Mouse (Mus musculus): ENCODE results near the gene Pou2f2. TPM values are rescaled to one million over a fixed set of nuclear protein-coding genes. Genes with fewer than 3 reads are reported as not detected.

Gene Pou2f2
- polyA plus RNA-seq, 2 experiments = 0.55 to 1.3 TPM

GRCm38 (mm10) chr7:25206094-25206830 is 26.7 kb upstream of the Pou2f2 start:
- Histone ChIP-seq H3K9ac (ENCODE audit: low read depth, low read length, severe bottlenecking) (no peak overlapping the region), H3K4me2 (replicated peaks; ENCODE audit: low read depth, low read length, severe bottlenecking) (no peak overlapping the region), H3K27ac (replicated peaks; ENCODE audit: low read depth, low read length) (no peak overlapping the region), H3K27me3 (ENCODE audit: control insufficient read depth, insufficient read depth, low read length) (no peaks in the 10 kb centered on the region), H3K4me1 (ENCODE audit: control insufficient read depth, insufficient read depth, low read length) (no peaks in the 10 kb centered on the region), H3K9me3 (ENCODE audit: control insufficient read depth, low read length) (no peaks in the 10 kb centered on the region), H3K4me3 (replicated peaks; ENCODE audit: low read length) (no peak overlapping the region), H3K36me3 (ENCODE audit: control insufficient read depth, insufficient read depth, low read length) (peaks cover 49% of the 10 kb centered on the region)
- ATAC-seq (ENCODE audit: low FRiP score, low read depth) (no peak), DNase-seq (ENCODE audit: low spot score) (no peak)
- TF ChIP-seq POLR2A (IDR thresholded peaks at IDR 0.05; ENCODE audit: borderline replicate concordance, extremely low read depth, insufficient read depth, insufficient read length) = no peak
- WGBS = 83% methylated on average over 15 of the region's 16 CpGs

DNA sequence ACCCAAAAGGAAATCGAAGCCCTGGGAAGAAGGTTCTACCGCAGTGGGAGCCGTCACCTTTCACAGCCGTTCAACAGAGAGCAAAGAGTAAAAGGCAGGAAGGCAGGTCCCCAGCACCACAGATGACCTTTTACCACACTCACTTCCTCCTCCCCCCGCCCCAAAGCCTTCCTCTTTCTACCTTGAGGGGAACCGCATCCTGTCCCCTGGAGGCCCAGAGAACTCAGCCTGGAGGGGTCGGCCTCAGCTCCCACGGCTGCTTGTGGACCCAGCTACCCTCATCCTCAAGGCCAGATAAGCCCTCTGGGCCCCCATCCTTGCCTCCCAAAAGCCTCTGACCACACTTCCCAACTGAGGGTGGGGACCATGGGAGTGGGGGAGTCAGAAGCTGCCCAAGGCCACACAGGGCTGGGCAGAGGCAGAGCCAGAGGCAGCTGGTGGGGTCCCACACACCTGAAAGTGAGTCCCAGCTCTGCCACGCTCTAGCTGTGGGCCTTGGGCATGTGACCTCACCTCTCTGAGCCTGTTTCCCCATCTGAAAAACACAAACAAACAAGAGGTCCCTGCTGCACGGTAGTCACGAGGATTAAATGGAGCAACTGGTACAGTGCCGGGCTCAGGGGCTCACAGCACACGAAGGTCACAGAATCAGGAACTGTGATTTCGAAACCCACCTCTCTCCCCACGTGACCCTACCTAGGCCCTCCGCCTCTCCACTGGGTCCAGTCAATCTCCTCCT is 26.0 kb upstream of the Pou2f2 start:
- H3K27ac ChIP-seq (replicated peaks; ENCODE audit: low read depth, low read length) = no peak overlapping the region
- TF ChIP-seq POLR2A (IDR thresholded peaks at IDR 0.05; ENCODE audit: borderline replicate concordance, extremely low read depth, insufficient read depth, insufficient read length) = no peak
- H3K27me3 ChIP-seq (ENCODE audit: control insufficient read depth, insufficient read depth, low read length) = no peaks in the 10 kb centered on the region
- DNase-seq (ENCODE audit: low spot score) (no peak), ATAC-seq (ENCODE audit: low FRiP score, low read depth) (no peak)
- H3K4me1 ChIP-seq (ENCODE audit: control insufficient read depth, insufficient read depth, low read length) = no peaks in the 10 kb centered on the region
- 81% methylated on average over 16 of the region's 16 CpGs for WGBS
- peaks cover 42% of the 10 kb centered on the region for H3K36me3 ChIP-seq (ENCODE audit: control insufficient read depth, insufficient read depth, low read length)
- no peak overlapping the region for H3K9ac ChIP-seq (ENCODE audit: low read depth, low read length, severe bottlenecking)
- no peaks in the 10 kb centered on the region for H3K9me3 ChIP-seq (ENCODE audit: control insufficient read depth, low read length)
- H3K4me3 ChIP-seq (replicated peaks; ENCODE audit: low read length) = no peak overlapping the region
- H3K4me2 ChIP-seq (replicated peaks; ENCODE audit: low read depth, low read length, severe bottlenecking) = no peak overlapping the region

GRCm38 (mm10) chr7:25203624-25204023 is 24.1 kb upstream of the Pou2f2 start:
- H3K27me3 ChIP-seq (ENCODE audit: control insufficient read depth, insufficient read depth, low read length) = no peaks in the 10 kb centered on the region
- H3K4me2 ChIP-seq (replicated peaks; ENCODE audit: low read depth, low read length, severe bottlenecking) = no peak overlapping the region
- peaks cover 29% of the 10 kb centered on the region for H3K36me3 ChIP-seq (ENCODE audit: control insufficient read depth, insufficient read depth, low read length)
- no peak for TF ChIP-seq POLR2A (IDR thresholded peaks at IDR 0.05; ENCODE audit: borderline replicate concordance, extremely low read depth, insufficient read depth, insufficient read length)
- WGBS = 85% methylated on average over 11 of the region's 20 CpGs
- no peaks in the 10 kb centered on the region for H3K9me3 ChIP-seq (ENCODE audit: control insufficient read depth, low read length)
- ATAC-seq (ENCODE audit: low FRiP score, low read depth) = no peak
- H3K9ac ChIP-seq (ENCODE audit: low read depth, low read length, severe bottlenecking) = no peak overlapping the region
- DNase-seq (ENCODE audit: low spot score) = no peak
- H3K27ac ChIP-seq (replicated peaks; ENCODE audit: low read depth, low read length) = no peak overlapping the region
- H3K4me1 ChIP-seq (ENCODE audit: control insufficient read depth, insufficient read depth, low read length) = no peaks in the 10 kb centered on the region
- no peak overlapping the region for H3K4me3 ChIP-seq (replicated peaks; ENCODE audit: low read length)

GRCm38 (mm10) chr7:25197384-25198018 is 18.0 kb upstream of the Pou2f2 start:
- Histone ChIP-seq H3K4me3 (replicated peaks; ENCODE audit: low read length) (no peak overlapping the region), H3K27me3 (ENCODE audit: control insufficient read depth, insufficient read depth, low read length) (no peaks in the 10 kb centered on the region), H3K27ac (replicated peaks; ENCODE audit: low read depth, low read length) (no peak overlapping the region), H3K9ac (ENCODE audit: low read depth, low read length, severe bottlenecking) (no peak overlapping the region), H3K36me3 (ENCODE audit: control insufficient read depth, insufficient read depth, low read length) (peaks cover 5% of the 10 kb centered on the region), H3K4me2 (replicated peaks; ENCODE audit: low read depth, low read length, severe bottlenecking) (no peak overlapping the region), H3K9me3 (ENCODE audit: control insufficient read depth, low read length) (no peaks in the 10 kb centered on the region), H3K4me1 (ENCODE audit: control insufficient read depth, insufficient read depth, low read length) (no peaks in the 10 kb centered on the region)
- no peak for TF ChIP-seq POLR2A (IDR thresholded peaks at IDR 0.05; ENCODE audit: borderline replicate concordance, extremely low read depth, insufficient read depth, insufficient read length)
- ATAC-seq (ENCODE audit: low FRiP score, low read depth) (no peak), DNase-seq (ENCODE audit: low spot score) (no peak)
- WGBS = 66% methylated on average over 10 of the region's 10 CpGs

- Histone ChIP-seq H3K4me1 (ENCODE audit: control insufficient read depth, insufficient read depth, low read length) (no peaks in the 10 kb centered on the region), H3K36me3 (ENCODE audit: control insufficient read depth, insufficient read depth, low read length) (no peaks in the 10 kb centered on the region), H3K27ac (replicated peaks; ENCODE audit: low read depth, low read length) (no peak overlapping the region), H3K9me3 (ENCODE audit: control insufficient read depth, low read length) (no peaks in the 10 kb centered on the region), H3K4me2 (replicated peaks; ENCODE audit: low read depth, low read length, severe bottlenecking) (no peak overlapping the region), H3K9ac (ENCODE audit: low read depth, low read length, severe bottlenecking) (no peak overlapping the region), H3K27me3 (ENCODE audit: control insufficient read depth, insufficient read depth, low read length) (no peaks in the 10 kb centered on the region), H3K4me3 (replicated peaks; ENCODE audit: low read length) (no peak overlapping the region)
- no peak for DNase-seq (ENCODE audit: low spot score)
- TF ChIP-seq POLR2A (IDR thresholded peaks at IDR 0.05; ENCODE audit: borderline replicate concordance, extremely low read depth, insufficient read depth, insufficient read length) = no peak
- ATAC-seq (ENCODE audit: low FRiP score, low read depth) = no peak
- WGBS = 79% methylated on average over 9 of the region's 9 CpGs
Observed at GRCm38 (mm10) chr7:25196107-25196506, 16.6 kb upstream of the Pou2f2 start.

All from limb, embryonic 14.5 days (tissue).